Mouse (Mus musculus): ENCODE measurements around the gene 1700021F05Rik. TPM values are rescaled to one million over a fixed set of nuclear protein-coding genes. Genes with fewer than 3 reads are reported as not detected.
A peak's percentile ranks its signal among the peaks of the same experiment; 100 is the strongest.

1700021F05Rik gene
- 10 to 100 TPM; 97.0 to 98.4 TPM for total RNA-seq (2021)
- long read RNA-seq, experiment 1, transcript 1700021F05Rik-202 (4 exons, 860 nt) = major isoform, 108 of 142 reads
- long read RNA-seq, experiment 1, partial matches to known transcripts = 29 of 142 reads
- long read RNA-seq, experiment 1, other reads (novel, unspliced or antisense) = 5 of 142 reads
- long read RNA-seq, experiment 2, transcript 1700021F05Rik-202 (4 exons, 860 nt) = major isoform, 78 of 96 reads
- long read RNA-seq, experiment 2, partial matches to known transcripts = 16 of 96 reads
- long read RNA-seq, experiment 2, other reads (novel, unspliced or antisense) = 2 of 96 reads

GRCm38 (mm10) chr10:43540442-43541152 lies at the start of gene 1700021F05Rik:
Gene 1700021F05Rik, minus strand, starts transcription at chr10:43540994.
- peak; percentile 98 for DNase-seq
- intact Hi-C loops (cut with DNase I) = loop anchor here (1.0 to 10.0 kb wide), 3 partner anchors 61 to 1524 kb away; partner anchors contain the start of gene Prep

DNA sequence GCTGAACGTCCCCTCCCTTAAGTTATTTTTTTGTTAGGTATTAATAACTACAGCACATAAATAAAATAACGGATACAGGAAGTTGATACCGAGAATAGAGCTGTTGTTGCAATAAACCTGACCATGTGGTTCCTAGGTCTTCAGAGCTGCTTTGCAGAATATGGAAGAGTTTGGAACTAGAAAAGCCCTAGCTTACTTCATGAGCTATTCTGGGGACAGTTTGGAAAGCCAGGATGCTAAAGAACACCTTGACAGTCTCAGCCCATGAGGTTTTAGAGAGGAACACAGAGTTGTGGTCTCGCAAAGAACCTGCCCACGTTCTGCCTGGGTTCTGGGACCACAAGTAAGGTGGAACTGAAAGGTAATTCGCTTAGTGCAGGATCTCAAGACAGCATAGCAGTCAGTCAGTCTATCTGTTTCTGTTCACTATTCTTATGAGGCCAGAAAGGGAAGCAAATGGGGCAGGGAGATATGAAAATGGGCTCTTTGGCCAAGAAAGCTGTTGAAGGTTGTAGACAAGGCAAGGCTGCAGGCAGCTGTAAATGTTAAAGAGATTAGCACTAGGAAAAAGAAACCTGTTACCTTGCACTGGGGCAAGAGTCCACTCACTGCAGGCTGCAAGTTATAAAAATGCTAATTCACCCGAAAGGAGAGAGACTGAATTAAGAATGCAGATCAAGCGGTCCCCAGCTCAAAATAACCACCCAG lies 47.8 kb upstream of the 1700021F05Rik start:
- no peak for DNase-seq
- intact Hi-C loops (cut with DNase I) = no loop called here

GRCm38 (mm10) chr10:43584538-43584937 lies 43.7 kb upstream of the 1700021F05Rik start:
- no peak for DNase-seq
- intact Hi-C loops (cut with DNase I) = no loop called here

- intact Hi-C loops (cut with DNase I) = no loop called here
Measured at GRCm38 (mm10) chr10:43581260-43581659, 40.5 kb upstream of the 1700021F05Rik start.

DNA sequence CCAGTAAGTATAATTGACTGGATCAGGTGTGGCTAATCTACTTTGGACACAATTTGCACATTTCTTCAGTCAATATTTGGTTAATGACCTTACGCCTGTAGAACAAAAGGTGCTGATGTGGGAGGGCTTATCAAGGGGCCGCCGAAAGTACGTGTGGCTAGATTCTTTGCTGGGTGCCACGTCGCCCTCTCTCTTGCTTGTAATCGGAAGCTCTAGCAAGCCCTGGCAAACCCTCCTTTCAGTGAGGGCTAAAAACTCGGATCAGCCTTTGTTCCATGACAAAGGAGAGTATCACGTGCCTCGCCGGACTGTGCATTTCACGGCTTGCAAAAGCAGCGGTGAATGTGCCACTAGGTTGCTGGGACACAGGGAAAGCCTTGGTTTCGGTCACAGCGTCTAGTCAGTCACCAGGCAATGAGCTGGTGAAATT lies 39.9 kb upstream of the 1700021F05Rik start:
- peak in 1 of 2 experiments; percentile 9 for DNase-seq
- intact Hi-C loops (cut with DNase I) = no loop called here

More at GRCm38 (mm10) chr10:43581260-43581659, 40.5 kb upstream of the 1700021F05Rik start:
- no peak for DNase-seq

DNA sequence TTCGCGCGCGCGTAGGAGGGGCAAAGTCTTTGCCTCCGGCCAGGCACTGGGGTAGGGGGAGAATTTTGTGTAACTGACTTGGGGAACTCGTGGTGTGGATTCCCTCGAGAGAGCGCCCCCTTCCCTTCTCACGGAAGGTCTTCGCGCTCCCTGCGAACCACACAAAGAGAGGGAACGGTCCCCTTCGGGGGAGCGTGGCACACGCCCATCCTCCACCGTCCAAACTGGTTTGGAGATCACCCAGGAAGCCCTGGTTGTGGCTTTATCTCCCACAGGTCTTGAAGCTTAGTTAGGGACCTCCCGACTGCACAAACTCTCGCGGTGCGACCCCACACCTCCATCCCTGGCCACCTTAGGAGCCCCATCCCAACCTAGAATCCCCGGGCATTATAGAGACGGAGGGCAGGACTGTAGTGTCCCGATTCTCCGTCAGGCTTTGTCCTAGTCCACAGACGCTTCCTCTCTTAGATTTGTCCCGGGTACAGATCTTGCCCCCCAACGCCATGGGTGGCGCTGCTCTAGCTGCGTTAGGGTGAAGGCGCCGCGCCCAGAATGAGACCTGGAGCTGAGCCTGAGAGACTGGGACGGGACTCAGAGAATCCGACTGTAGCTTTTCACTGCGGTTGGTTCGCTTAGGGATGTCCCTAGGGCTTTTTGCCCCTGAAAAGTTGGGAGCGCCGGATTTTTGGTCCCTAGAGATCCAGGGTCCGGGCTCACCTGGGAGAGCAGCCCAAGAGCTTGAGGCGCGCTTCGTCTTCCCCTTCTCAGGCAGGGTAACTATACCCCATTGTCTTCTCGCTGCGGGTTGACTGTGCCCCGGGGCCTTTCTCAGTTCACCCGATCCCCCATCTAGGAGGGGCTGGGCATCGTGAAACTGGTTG lies 38.8 kb upstream of the 1700021F05Rik start:
- intact Hi-C loops (cut with DNase I) = loop anchor here (5.0 kb wide), 1 partner anchor 493 kb away; no protein-coding TSS in a partner anchor
- peak; percentile 18 to 46 for DNase-seq

DNA sequence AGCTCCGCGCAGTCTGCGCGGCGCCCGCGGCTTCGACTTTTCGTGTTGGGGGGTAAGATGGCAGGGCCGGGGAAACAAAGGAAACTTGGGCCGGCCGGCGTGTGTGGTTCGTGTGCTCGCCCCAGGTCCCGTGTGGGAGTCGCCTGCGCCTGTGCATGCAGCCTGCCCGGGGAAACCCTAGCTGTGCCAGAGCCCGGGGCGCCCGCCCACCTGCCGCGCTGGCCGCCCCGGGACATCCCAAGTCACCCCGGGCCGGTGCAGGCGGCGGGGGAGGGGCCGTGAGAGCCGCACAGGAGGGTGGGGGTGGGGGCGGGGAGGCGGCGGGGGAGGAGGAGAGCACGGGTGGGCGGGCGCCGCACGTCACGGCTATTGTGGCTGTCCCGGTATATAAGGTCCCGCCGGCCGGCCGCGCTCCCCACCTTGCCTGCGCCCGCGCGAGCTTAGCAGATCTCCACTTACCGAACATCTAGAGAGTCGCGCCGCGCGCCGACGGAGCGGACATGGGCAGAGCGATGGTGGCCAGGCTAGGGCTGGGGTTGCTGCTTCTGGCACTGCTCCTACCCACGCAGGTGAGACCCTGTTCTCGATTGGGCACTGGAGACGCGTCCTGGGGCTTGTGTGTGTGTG lies 38.1 kb upstream of the 1700021F05Rik start:
- intact Hi-C loops (cut with DNase I) = loop anchor here (5.0 kb wide), 1 partner anchor 493 kb away; no protein-coding TSS in a partner anchor
- peak; percentile 39 to 48 for DNase-seq

- DNase-seq = peak; percentile 36 to 44
- intact Hi-C loops (cut with DNase I) = loop anchor here (5.0 kb wide), 1 partner anchor 494 kb away; no protein-coding TSS in a partner anchor
Measured at GRCm38 (mm10) chr10:43578366-43578753, 37.6 kb upstream of the 1700021F05Rik start.

- no peak for DNase-seq
- intact Hi-C loops (cut with DNase I) = loop anchor here (5.0 kb wide), 1 partner anchor 494 kb away; no protein-coding TSS in a partner anchor
Measured at GRCm38 (mm10) chr10:43577997-43578331, 37.2 kb upstream of the 1700021F05Rik start, which contains the start of gene Cd24a. Gene Cd24a, plus strand, starts transcription at chr10:43578284.

DNA sequence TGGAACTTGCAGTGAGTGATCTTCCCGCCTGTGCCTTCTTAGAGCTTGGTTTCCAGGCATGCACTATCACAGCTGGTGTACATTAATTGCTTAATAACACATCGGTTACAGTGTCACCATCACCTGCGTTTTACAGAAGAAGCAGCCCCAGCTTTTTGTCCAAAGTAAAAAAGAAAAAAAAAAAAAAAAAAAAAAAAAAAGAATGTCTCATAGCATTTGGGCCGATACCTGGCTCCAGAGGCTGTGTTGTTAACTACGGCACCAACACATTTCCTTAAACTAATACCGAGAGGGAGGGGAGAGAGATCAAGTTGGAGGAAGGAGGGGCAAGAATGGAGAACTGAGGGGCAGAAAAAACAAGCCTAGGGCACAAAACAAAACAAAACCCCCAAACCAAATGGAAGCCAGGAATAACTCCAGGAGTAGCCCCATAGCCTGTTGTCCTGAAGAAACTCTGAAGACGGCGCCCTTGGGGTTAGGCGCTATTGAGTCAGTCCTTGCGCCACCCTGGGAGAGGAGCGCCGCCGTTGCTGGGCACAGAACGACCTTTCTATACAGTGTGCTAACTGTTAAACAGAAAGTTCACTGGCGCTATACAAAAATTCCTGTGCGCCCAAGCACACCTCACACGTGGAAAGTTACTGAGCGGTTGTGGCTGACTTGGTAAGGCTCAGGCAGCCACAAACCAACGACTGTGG lies 36.7 kb upstream of the 1700021F05Rik start:
- intact Hi-C loops (cut with DNase I) = loop anchor here (5.0 kb wide), 1 partner anchor 495 kb away; no protein-coding TSS in a partner anchor
- DNase-seq = peak in 1 of 2 experiments; percentile 3

DNA sequence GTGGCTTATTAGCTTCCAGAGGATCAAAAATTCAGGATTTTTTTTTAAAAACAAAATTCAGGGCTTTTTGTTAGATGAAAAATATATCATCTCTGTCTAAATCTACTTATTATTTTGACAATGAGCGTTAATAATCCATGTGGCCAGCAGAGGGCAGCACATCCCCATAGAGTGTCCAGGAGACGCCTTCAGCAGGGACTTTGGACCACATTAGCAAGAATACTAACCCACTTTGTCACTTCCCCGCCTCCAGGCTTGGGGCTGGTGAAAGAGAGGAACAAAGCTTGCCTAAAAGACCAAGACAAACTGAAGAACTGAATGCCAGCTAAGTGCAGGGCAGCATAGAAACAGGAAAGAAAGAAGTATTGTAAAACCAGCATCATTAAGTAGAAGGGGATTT lies 34.2 kb upstream of the 1700021F05Rik start:
- peak; percentile 77 to 87 for DNase-seq
- intact Hi-C loops (cut with DNase I) = loop anchor here (1.0 to 5.0 kb wide), 3 partner anchors 296 to 497 kb away; no protein-coding TSS in a partner anchor

DNA sequence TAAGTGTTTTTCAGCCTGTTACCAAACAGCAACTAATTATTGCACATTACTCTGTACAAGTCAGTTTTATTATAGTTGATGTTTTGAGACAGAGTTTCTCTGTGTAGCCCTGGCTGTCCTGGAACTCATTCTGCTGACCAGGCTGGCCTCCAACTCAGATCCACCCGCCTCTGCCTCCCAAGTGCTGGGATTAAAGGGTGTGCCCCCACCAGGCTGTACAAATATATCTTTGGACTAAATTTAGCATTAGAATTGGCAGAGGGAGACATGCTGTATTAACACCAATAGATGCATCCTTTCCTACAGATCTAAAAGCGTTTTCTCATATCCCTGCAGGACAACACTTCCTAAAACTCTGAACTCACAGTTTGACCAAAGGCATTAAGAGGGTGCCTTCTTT lies 33.6 kb upstream of the 1700021F05Rik start:
- intact Hi-C loops (cut with DNase I) = loop anchor here (1.0 to 2.0 kb wide), 2 partner anchors 296 to 345 kb away; no protein-coding TSS in a partner anchor
- no peak for DNase-seq

DNA sequence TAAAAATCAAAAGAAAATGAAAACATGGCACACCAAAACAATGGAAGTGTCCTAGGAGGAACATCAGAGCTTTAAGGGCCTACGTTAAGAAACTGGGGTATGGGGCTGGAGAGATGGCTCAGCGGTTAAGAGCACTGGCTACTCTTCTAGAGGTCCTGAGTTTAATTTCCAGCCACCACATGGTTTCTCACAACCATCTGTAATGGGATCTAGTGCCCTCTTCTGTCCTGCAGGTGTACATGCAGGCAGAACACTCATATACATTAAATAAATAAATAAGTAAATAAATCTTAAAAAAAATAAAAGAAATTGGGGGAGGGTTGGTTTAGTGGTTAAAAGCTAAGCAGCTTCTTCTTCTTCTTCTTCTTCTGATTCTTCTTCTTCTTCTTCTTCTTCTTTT lies 20.5 kb upstream of the 1700021F05Rik start:
- intact Hi-C loops (cut with DNase I) = no loop called here

DNA sequence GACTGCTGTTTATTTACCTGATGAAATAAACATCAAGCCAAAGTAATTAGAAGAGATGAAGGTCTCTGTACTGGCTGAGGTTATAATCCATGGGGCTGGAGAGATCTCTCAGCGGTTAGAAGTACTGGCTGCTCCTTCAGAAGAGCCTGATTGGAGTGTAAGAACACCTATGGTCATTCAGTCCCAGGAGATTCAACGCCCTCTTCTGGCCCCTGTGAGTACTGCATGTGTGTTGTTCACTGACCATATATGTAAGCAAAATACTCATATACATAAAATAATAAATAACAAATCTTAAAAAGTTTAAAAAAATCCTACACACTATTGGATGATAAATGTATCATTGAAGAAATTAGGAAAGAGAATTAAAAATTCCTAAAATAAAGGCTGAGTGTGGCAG lies 20.0 kb upstream of the 1700021F05Rik start:
- no peak for DNase-seq
- intact Hi-C loops (cut with DNase I) = no loop called here

More for the DNA sequence above, 20.5 kb upstream of the 1700021F05Rik start:
- DNase-seq = no peak

DNA sequence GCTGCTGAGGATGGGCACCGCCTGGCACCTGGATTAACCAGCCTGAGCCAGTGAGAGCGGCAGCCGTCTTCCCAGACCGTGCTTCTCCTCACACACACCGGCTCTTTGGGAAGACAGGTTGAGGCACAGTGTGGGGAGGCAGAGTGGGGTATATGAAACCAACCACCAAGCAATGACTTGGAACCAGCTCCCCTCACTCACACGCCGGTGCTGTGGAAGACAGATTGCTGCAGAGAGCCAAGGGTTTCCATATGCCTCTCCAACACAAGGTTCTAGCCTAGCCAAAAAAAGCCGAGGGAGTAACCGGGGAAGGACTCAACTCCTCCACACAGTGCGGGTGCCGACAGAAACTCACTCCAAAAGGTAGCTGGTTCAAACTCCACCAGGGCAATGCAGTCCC lies 18.5 kb upstream of the 1700021F05Rik start:
- DNase-seq = no peak
- intact Hi-C loops (cut with DNase I) = no loop called here

GRCm38 (mm10) chr10:43557630-43558165 lies 16.9 kb upstream of the 1700021F05Rik start:
- intact Hi-C loops (cut with DNase I) = no loop called here
- DNase-seq = no peak

GRCm38 (mm10) chr10:43551388-43551787 lies 10.6 kb upstream of the 1700021F05Rik start:
- intact Hi-C loops (cut with DNase I) = no loop called here
- no peak for DNase-seq

GRCm38 (mm10) chr10:43550923-43551322 lies 10.1 kb upstream of the 1700021F05Rik start:
- intact Hi-C loops (cut with DNase I) = no loop called here
- DNase-seq = no peak
